15 mouse cellular contexts compared by ENCODE assay signal in the genomic region with DNA sequence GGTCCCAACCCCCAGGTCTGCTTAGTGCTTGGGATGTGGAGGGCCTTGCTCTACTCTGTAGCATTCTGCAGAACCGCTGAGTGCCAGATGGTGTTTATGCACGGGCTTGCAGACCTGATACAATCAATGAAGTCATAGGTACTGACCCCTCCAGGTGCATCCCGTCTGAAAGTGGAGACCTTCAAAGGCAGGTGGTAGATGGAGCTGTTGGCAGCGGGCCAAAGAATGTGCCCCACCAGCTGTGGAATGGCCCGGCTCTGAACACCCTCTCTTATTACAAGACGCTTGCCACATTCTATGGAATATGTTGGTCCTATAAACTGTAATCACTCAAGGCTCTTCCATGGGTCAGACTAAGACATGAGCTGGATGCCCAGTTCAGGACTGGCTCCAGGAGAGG.
DNase-seq lines count a peak whose midpoint lies in the region; ATAC-seq lines count a peak whose summit lies in the region.
"Had no signal": no experiment of that assay in that cellular context is flagged by ENCODE, and none has a peak within 500 bp of the region (broad histone marks: within the 10 kb centered on the region; RNA-seq: fewer than 3 reads in every experiment).

No protein-coding gene starts in this region.

- H3K27me3 ChIP-seq in hindbrain, embryonic 16.5 days (replicated peaks; ENCODE audit: control insufficient read depth, insufficient read depth, low read length) = no peaks in the 10 kb centered on the region
- no peaks in the 10 kb centered on the region for H3K27me3 ChIP-seq in hindbrain, embryonic 13.5 days
- H3K27me3 ChIP-seq in lung, embryonic 15.5 days = no peaks in the 10 kb centered on the region
- H3K27me3 ChIP-seq in embryonic facial prominence, embryonic 15.5 days = no peaks in the 10 kb centered on the region; the same call in 1 of the 2 replicates
- H3K27me3 ChIP-seq: neural tube, embryonic 15.5 days had no signal

- H3K4me2 ChIP-seq in hindbrain, embryonic 16.5 days (ENCODE audit: low read length) = no peak overlapping the region
- no peak overlapping the region for H3K4me2 ChIP-seq in hindbrain, embryonic 13.5 days
- H3K4me2 ChIP-seq in lung, embryonic 15.5 days = no peak overlapping the region
- H3K4me2 ChIP-seq in embryonic facial prominence, embryonic 15.5 days (replicated peaks) = no peak overlapping the region
- H3K4me2 ChIP-seq: heart, embryonic 13.5 days; hindbrain, embryonic 12.5 days; neural tube, embryonic 15.5 days had no signal

- H3K9ac ChIP-seq in hindbrain, embryonic 16.5 days (ENCODE audit: low read depth, low read length) = no peak overlapping the region
- H3K9ac ChIP-seq in hindbrain, embryonic 13.5 days = no peak overlapping the region
- H3K9ac ChIP-seq in lung, embryonic 15.5 days = no peak overlapping the region
- H3K9ac ChIP-seq in embryonic facial prominence, embryonic 15.5 days = no peak overlapping the region
- H3K9ac ChIP-seq: heart, embryonic 13.5 days; hindbrain, embryonic 12.5 days; liver, embryonic 14.5 days; neural tube, embryonic 15.5 days had no signal

- 59% methylated on average over 6 of the region's 6 CpGs for WGBS in hindbrain, embryonic 16.5 days
- 70% methylated on average over 6 of the region's 6 CpGs for WGBS in hindbrain, embryonic 13.5 days
- 22% methylated on average over 6 of the region's 6 CpGs for WGBS in lung, embryonic 15.5 days
- 39% methylated on average over 6 of the region's 6 CpGs for WGBS in embryonic facial prominence, embryonic 15.5 days

- ATAC-seq in hindbrain, embryonic 16.5 days = 0 out of 2 replicates have a peak, but pooled peaks have one; percentile 27
- ATAC-seq in hindbrain, embryonic 13.5 days (ENCODE audit: low FRiP score) = no peak
- peak; percentile 65; the same call in 1 of the 2 replicates for ATAC-seq in lung, embryonic 15.5 days (ENCODE audit: borderline replicate concordance, extremely low read depth, low FRiP score, low TSS enrichment)
- ATAC-seq in embryonic facial prominence, embryonic 15.5 days (ENCODE audit: insufficient number of reproducible peaks, low FRiP score, low TSS enrichment, low read depth) = peak; percentile 59; the same call in 1 of the 2 replicates

- DNase-seq in lung, postnatal 14 days = no peak
- peak; percentile 75 for DNase-seq in mesoderm, embryonic 11.5 days (ENCODE audit: low read depth, low spot score)
- no peak for DNase-seq in spleen, postnatal 14 days (ENCODE audit: low spot score in 2 of 2)
- no peak for DNase-seq in adrenal gland, postnatal 25 days
- DNase-seq: cerebellum, postnatal 25 days; retina, postnatal 1 day had no signal

- H3K36me3 ChIP-seq in hindbrain, embryonic 16.5 days (ENCODE audit: control insufficient read depth, insufficient read depth, low read length) = no peaks in the 10 kb centered on the region
- no peaks in the 10 kb centered on the region for H3K36me3 ChIP-seq in hindbrain, embryonic 13.5 days
- H3K36me3 ChIP-seq in lung, embryonic 15.5 days = no peaks in the 10 kb centered on the region
- H3K36me3 ChIP-seq in embryonic facial prominence, embryonic 15.5 days = no peaks in the 10 kb centered on the region
- H3K36me3 ChIP-seq: heart, embryonic 13.5 days; hindbrain, embryonic 12.5 days; neural tube, embryonic 15.5 days had no signal

- no peak overlapping the region for H3K4me3 ChIP-seq in hindbrain, embryonic 16.5 days (ENCODE audit: low read length)
- no peak overlapping the region for H3K4me3 ChIP-seq in hindbrain, embryonic 13.5 days
- H3K4me3 ChIP-seq in lung, embryonic 15.5 days = no peak overlapping the region
- no peak overlapping the region for H3K4me3 ChIP-seq in embryonic facial prominence, embryonic 15.5 days (replicated peaks)
- H3K4me3 ChIP-seq: heart, embryonic 13.5 days; hindbrain, embryonic 12.5 days; layer of hippocampus, adult 2 months; neural tube, embryonic 15.5 days had no signal

- H3K4me1 ChIP-seq in hindbrain, embryonic 16.5 days (ENCODE audit: control insufficient read depth, insufficient read depth, low read depth, low read length) = no peaks in the 10 kb centered on the region
- H3K4me1 ChIP-seq in hindbrain, embryonic 13.5 days (replicated peaks) = no peaks in the 10 kb centered on the region
- H3K4me1 ChIP-seq in lung, embryonic 15.5 days = 0 out of 2 replicates have a peak, but pooled peaks cover 3% of the 10 kb centered on the region
- peaks cover 41% of the 10 kb centered on the region for H3K4me1 ChIP-seq in embryonic facial prominence, embryonic 15.5 days
- H3K4me1 ChIP-seq: heart, embryonic 13.5 days; hindbrain, embryonic 12.5 days; neural tube, embryonic 15.5 days had no signal

- H3K9me3 ChIP-seq in hindbrain, embryonic 16.5 days (ENCODE audit: control insufficient read depth, low read length) = no peaks in the 10 kb centered on the region
- no peaks in the 10 kb centered on the region for H3K9me3 ChIP-seq in hindbrain, embryonic 13.5 days
- no peaks in the 10 kb centered on the region for H3K9me3 ChIP-seq in lung, embryonic 15.5 days
- no peaks in the 10 kb centered on the region for H3K9me3 ChIP-seq in embryonic facial prominence, embryonic 15.5 days (replicated peaks)
- H3K9me3 ChIP-seq: heart, embryonic 13.5 days; hindbrain, embryonic 12.5 days; neural tube, embryonic 15.5 days had no signal

- no peak overlapping the region for H3K27ac ChIP-seq in hindbrain, embryonic 16.5 days (ENCODE audit: low read depth, low read length)
- no peak overlapping the region for H3K27ac ChIP-seq in hindbrain, embryonic 13.5 days
- no peak overlapping the region for H3K27ac ChIP-seq in lung, embryonic 15.5 days
- H3K27ac ChIP-seq in embryonic facial prominence, embryonic 15.5 days (replicated peaks) = peak overlapping the region; percentile 39; the same call in 1 of the 2 replicates
- H3K27ac ChIP-seq: heart, embryonic 13.5 days; hindbrain, embryonic 12.5 days; layer of hippocampus, adult 2 months; liver, embryonic 14.5 days; neural tube, embryonic 15.5 days had no signal
